Mouse (Mus musculus) left cerebral cortex, postnatal 4 days (tissue): ENCODE results near the gene Ccdc40. TPM values are rescaled to one million over a fixed set of nuclear protein-coding genes. Genes with fewer than 3 reads are reported as not detected.
A peak's percentile ranks its signal among the peaks of the same experiment; 100 is the strongest.
"Not testable (repeated sequence)": the region's sequence is repeated elsewhere in the genome, so short reads cannot be mapped to it uniquely, and the experiment has no call there.

Experiments used
- DNase-seq: peaks from one replicate; pipeline ENCODE4 v3.0.0-alpha.2; 2022
- intact Hi-C: fragments of 180-260 bp; cut with DNase I; formaldehyde crosslinking; loops from one replicate; pipeline ENCODE4 v1.15.1; 2025
- total RNA-seq, 2 experiments: library from RNA; stranded (reverse); gene quantifications; 2 replicates each; pipeline ENCODE4 v1.2.3; 2021

Gene Ccdc40
- total RNA-seq, 2 experiments from 2014 or later = 7.3 to 8.5 TPM

DNA sequence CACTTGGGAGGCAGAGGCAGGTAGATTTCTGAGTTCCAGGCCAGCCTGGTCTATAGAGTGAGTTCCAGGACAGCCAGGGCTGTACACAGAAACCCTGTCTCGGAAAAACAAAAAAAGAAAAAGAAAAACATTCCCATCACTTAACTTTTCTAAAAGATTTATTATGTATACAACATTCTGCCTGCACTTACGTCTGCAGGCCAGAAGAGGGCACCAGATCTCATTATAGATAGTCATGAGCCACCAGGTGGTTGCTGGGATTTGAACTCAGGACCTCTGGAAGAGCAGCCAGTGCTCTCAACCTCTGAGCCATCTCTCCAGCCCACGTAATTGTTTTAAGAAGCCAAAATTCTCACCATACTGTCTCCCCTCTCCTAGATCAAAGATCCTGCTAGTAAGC lies 44.1 kb downstream of the Ccdc40 start:
- intact Hi-C loops, DNase-seq: not testable (repeated sequence)

DNA sequence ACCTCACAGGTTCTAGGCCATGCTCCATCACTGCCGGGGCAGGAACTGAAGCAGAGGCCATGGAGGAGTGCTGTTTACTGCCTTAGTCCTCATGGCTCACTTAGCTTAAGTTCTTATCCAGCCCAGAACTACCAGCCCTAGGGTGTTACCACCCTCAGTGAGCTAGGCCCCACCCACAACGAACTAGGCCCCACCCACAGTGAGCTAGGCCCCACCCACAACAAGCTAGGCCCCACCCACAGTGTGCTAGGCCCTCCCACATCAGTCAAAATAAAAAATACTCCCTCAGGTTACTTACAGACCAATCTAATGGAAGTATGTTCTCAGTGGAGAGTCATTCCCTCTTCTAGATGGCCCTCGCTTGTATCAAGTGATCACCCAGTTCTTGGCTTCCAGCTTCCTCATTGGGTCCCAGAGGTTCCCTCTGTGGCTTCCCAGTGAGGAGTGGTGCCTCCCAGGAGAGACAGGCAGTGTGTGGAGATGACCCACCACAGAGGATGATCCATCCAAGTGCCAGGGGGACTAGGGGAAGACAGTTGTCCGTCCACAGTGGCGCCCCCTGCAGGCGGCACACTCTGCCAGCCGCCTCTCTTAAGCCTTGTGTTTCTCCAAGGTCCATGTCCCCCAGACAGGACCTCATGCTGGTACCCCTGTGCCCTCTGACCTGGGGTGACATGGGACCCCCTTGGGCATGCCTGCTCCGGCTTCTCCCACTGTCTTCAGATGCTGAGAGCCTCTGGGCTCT lies 45.0 kb downstream of the Ccdc40 start:
- intact Hi-C loops = no loop called here
- DNase-seq = no peak

DNA sequence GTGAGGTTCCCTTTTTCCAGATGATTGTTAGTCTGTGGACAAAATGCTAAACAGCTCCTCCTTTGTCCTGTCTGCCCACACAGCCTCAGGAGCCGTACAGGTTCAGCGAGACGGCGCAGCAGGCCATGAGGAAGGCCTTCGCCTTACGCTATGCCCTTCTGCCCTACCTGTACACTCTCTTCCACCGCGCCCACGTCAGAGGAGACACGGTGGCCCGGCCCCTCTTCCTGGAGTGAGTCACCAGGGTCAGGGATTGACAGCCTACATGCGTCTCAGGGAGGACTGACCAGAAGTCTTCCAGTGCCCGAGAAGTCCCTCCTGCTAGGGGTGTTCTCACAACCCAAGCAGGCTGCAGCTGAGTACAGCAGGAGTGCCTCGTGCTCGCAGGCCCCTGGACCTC lies 52.7 kb downstream of the Ccdc40 start:
- intact Hi-C loops = no loop called here
- no peak for DNase-seq

DNA sequence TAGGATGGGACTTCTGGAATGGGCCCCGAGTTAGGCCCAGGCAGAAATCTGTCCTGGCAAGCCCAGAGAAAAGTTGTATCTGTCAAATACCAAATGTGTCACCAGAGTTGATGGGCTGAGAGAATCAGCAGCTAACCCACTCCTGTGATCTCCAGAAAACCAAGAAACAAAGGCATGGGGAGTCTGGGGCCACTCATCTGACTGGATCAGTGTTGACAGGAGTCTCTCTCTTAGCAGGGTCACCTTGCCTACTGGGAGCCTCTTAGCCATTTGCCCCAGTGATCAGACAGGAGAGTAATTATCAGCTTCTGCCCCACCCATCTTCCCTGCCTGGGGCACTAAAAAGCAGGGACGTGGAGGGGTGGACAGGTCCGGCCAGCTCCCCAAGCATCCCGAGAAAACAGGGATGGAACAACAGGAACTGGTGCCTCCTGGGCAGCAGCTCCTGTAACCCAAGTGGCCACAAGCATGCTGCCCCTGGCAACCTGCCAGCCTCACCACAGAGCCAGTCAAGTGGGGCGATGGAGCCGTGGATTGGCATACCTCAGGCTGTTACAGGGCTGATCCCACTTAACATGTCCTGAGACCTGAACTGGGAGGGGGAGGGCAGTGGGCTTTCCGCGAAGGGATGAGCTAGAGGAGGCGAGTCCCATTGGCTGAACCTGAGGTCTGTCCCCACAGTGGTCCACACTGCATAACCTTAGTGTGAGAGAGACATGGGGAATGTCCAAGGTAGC lies 57.6 kb downstream of the Ccdc40 start:
- intact Hi-C loops = no loop called here
- DNase-seq = peak; percentile 50

DNA sequence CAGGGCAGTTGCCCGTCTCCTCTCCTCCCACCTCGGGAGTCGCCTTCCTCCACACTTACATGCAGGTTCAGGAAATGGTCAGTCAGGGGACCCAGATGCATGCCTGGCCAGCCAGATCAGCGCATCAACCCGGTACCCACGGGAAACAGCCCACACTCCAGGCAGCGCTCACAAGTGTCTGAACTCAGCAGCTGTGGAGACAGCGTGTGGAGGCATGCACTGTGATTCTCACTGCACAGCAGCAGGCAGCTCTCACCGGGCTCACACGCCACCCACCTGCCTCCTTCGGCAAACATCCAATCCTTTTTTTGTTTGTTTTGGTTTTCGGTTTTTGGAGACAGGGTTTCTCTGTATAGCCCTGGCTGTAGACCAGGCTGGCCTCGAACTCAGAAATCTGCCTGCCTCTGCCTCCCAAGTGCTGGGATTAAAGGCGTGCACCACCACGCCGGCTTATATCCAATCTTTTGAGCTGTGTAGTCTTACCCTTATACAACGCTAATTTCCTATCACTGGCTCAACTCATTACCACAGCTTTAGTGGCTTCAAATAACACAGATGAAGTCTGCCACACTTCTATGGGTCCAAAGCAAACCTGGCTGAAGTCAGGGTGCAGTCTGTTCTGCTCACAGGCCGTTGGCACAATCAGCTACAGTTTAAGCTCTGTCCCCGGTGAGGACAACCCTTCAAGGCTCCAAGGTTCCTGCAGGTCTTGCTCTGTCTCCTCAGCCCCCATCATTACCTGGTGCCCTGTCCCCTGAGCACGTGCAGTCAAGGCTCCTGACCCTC lies 59.0 kb downstream of the Ccdc40 start:
- DNase-seq = no peak
- intact Hi-C loops = no loop called here

DNA sequence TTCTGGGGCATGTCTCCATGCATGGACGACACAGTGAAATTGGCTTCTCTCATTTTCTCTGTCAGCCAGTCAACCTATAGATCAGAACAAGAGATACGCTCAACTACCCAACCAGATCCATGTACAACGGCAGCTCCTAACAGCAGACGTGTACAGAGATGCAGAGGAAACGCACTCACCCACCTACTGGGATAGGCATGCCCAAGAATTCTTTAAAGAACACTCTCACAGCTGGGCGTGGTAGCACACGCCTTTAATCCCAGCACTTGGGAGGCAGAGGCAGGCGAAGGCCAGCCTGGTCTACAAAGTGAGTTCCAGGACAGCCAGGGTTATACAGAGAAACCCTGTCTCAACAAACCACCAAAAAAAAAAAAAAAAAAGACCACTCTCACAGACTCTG lies 64.5 kb downstream of the Ccdc40 start:
- not testable (repeated sequence) for DNase-seq

DNA sequence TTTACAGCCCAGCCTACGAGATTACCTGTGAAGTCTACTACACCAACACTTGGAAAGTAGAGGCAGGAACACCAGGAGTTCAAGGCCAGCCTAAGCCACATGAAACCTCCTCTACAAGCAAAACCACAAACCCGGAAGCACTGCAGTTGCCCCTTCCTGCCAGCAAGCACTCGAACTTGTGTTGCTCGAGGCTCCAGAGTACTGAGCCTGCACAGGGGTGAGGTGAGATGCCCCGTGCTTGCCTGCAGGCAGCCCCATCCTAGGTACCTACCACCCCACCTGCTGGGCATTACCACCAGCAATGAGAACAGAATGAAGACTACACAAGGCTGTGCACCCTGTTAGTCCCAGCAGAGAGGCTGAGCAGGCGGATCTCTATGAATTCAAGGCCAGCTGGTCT lies 69.6 kb downstream of the Ccdc40 start:
- intact Hi-C loops = no loop called here
- DNase-seq = no peak

More for the DNA sequence above, 64.5 kb downstream of the Ccdc40 start:
- intact Hi-C loops = not testable (repeated sequence)

DNA sequence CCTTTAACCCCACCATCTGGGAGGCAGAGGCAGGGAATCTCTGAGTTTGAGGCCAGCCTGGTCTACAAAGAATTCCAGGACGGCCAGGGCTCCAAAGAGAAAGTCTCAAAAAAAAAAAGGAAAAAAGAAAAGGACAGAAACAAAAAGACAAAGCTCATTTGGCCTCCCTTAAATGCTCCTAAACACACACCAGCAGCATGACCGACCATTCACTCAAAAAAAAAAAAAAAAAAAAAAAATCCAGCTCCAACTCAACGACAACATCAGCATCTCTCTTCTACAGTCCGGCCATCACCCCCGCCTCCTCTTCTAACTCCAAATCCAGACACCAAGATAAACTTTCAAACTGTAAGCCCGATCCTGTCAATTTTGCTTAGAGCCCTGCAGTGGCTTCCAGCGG lies 70.5 kb downstream of the Ccdc40 start:
- intact Hi-C loops = no loop called here

DNA sequence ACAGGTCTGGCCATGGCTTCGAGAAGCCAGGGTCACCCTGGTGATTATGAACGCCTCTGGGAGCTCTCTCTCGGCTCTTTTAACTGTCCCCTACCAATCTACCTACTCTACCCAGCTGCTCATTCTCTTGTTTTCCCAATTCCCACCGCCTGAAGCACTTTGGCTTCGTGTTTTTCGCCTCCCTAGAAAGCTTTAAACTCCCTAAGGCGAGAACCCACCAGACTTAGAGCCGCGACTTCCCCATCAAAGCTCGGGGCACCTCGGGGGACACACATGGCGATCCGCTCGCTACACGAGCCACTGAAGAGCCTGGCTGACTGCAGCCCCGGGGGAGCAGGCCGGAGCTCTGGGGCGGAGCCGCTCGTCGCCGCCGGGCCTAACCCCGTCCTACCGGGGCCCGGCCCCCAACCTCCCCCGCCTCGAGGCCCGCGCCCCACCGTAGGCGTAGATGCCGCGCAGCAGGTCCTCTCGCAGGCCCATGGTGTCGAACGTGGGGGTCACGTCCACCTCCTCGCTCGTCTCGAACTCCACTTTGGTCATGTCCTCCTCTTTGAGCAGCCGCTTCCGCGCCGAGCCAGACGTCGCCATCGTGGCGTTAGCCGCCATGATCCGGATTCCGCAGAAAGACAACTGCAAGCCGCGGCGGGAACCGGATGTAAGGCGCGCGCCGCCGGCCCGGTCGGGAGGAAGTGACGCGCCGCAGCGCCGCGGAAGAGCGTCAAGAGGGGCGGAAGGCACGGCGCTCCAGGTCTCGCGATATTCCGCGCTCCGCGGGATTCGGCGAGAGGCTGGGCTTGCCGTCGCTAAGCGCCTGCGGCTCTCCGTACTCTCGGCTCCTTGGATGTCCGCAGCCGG lies 71.2 kb downstream of the Ccdc40 start, which contains the start of gene Eif4a3:
Eif4a3 (minus strand) TSS at position 699 of the 855 bp plus-strand sequence.
- peak; percentile 97 for DNase-seq
- intact Hi-C loops = loop anchor here (10.0 kb wide), 2 partner anchors 185 to 605 kb away; no protein-coding TSS in a partner anchor

More for the DNA sequence above, 70.5 kb downstream of the Ccdc40 start:
- no peak for DNase-seq

DNA sequence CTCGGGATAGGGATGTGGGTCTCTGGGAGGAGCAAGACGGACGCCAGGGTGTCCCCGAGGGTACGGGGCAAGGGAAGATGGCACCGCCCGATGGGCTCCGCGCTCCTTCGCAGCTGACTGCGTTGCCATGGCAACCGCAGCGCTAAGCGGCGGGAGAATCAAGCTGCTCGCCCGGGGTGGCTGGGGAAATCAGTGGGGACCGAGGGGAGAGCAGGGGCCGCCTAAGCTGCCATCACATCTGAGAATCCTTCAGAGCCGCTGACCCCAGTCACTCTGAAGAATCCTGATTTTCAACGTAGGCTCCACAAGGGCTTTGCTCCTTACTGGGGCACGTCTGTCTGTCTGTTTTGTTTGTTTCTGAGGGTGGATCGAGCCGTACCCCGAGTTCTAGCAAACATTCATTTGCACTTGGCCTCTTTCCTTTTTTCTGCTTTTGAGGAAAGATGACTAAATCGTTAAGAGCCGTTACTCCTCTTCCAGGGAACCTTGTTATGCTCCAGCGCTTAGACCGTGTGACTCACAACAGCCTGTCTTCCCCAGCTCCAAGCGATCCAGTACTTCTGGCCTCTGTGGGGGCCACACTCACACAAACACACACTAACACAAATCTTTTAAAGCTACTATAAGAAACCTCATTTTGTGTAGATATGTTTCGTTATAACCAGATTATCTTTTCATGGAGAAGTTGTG lies 72.0 kb downstream of the Ccdc40 start:
- intact Hi-C loops = loop anchor here (10.0 kb wide), 2 partner anchors 184 to 604 kb away; no protein-coding TSS in a partner anchor
- DNase-seq = no peak

DNA sequence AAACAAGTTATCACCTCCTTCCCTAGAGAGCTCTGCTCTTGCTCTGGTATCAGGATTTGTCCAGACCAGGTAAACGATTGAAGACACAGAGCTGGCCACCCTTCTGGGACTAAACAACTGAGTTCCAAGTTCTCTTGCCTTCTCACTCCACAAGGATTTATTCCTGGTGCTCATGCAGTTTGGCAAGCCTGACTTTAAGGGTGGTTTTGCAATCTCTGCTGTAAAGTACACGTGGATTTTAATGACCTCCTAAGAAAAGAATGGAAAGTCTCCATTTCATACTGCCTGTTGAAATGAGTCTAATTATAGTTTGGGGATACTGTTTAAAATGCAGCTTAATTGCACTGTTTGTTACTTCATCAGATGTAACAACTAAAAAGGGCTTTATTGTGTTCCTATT lies 72.6 kb downstream of the Ccdc40 start:
- no peak for DNase-seq
- intact Hi-C loops = loop anchor here (10.0 kb wide), 2 partner anchors 184 to 604 kb away; no protein-coding TSS in a partner anchor

DNA sequence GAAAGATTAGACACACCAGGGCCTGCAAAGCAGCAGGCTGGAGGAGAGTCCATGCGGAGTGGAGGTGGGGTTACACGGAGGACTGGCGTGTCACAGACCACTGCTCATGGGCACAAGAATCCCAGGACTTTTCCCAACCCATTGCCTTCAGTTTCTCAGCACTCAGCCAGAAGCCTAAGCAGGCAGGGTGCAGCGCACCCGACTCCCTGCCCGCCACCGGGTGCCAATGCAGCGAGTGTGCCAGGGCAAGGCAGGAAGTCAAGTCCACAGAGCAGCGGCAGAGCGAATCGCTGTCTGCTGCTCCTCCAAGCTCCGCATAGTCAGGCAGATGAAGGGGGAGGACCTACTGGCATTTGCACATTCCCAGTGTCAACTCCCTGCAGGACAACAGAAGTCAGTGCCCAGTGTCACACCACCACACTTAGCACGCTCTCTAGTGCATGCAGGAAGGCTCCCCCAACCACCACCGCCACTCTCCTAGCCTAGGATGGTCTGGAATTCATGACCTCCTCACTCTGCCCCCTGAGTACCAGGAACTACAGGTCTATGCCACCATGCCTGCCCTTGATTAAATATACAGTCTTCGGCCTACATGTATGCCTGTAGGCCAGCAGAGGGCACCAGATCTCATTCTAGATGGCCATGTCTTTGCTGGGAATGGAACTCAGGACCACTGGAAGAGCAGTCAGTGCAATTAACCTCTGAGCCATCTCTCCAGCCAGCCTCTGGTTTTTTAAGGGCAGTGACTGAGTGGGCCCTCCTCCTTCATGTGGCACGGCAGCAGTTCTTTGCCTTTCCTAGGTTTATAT lies 76.7 kb downstream of the Ccdc40 start:
- intact Hi-C loops = loop anchor here (10.0 kb wide), 2 partner anchors 180 to 600 kb away; no protein-coding TSS in a partner anchor
- DNase-seq = peak; percentile 53

DNA sequence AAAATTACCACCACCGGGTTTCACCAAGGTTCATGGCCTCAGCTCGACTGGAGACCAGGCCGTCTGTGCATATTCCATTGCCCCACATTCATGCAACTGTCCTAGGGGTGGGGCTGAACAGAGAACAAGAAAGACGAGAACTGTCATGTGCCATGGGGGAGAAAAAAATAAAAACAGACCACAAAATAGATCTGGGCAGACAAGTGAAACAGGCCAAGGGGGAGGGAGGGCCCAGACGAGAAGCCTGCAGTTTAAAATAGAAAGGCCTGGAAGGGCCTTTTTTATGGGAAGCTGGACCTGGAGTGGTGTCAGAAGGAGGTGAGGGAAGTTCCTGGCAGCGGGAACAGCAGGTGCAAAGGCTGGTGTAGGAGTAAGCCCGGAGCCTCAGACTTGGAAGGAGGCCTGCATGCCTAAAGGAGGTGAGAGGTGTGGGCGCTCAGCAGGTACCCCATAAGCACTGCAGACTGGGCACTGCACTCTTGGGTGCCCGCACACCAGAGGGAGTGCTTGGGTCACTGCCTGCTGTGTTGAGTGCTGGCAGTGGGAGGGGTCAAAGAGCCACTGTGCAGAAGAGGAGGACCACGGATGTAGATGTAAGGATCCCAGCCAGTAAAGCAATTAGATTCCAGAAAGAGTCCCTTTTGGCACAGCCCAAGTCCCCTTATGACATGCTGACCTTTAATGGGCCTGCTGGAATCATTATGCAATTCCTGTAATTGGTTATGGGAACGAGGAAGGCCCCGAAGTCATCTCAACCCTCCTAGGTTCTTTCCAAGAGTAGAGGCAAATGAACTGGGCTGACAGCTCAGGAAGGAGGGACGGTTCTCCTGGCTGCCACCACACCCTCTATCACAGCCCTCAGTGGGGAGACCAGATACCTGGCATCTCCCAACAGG lies 78.6 kb downstream of the Ccdc40 start:
- no peak for DNase-seq
- intact Hi-C loops = loop anchor here (10.0 kb wide), 2 partner anchors 178 to 598 kb away; no protein-coding TSS in a partner anchor

DNA sequence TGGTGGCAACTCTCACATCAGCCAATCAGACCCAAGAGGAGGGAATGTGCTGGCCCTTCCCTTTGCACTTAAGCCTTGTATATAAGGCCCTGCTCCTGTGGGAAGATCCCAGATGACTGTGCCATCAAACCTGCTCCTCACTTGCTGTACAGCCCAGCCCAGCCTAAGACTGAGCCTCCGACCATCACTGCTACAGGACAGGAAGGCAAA lies 79.2 kb downstream of the Ccdc40 start, which contains the start of gene Card14:
Card14 (plus strand) TSS at position 111 of the 210 bp plus-strand sequence.
- intact Hi-C loops = loop anchor here (10.0 kb wide), 2 partner anchors 177 to 597 kb away; no protein-coding TSS in a partner anchor

DNA sequence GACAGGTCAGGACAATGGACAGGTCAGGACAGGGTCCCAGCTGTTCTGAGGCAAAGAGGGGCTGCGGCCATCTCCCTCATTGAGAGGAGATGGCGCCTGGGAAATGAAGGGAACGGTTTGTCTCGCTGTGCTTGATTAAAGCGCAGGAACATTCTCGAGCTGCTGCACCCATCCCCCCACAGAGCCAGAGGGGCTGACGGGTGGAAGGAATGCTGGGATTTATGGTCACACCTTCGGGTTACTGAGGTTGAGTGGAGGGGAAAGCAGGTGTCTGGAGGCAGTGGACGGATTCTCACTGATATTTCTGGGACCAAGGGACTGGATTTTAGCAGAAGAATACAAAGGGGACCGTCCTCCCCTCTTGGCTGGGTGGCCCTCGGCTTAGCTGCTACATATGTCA lies 79.5 kb downstream of the Ccdc40 start:
- DNase-seq = no peak
- intact Hi-C loops = loop anchor here (10.0 kb wide), 2 partner anchors 177 to 597 kb away; no protein-coding TSS in a partner anchor

More for the DNA sequence above, 79.2 kb downstream of the Ccdc40 start, which contains the start of gene Card14:
- DNase-seq = no peak

DNA sequence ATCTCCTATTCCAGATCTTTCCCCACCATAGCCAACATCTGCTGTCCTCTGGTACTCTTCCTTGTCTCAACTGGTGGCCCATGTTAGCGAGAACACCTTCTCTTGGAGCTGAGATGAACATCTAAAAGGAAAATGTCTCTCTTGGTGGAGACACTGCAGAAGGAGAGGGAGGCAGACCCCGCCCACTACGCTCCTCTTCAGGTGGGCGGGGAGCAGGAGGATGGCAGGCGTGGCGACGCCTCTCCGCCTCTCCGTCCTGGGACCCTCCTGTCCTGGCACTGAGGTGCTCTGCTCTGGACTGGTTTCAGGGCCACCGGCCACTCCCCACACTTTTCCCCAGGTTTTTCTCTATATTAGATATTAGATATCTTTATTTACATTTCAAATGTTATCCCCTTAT lies 82.2 kb downstream of the Ccdc40 start:
- DNase-seq = no peak
- intact Hi-C loops = no loop called here

DNA sequence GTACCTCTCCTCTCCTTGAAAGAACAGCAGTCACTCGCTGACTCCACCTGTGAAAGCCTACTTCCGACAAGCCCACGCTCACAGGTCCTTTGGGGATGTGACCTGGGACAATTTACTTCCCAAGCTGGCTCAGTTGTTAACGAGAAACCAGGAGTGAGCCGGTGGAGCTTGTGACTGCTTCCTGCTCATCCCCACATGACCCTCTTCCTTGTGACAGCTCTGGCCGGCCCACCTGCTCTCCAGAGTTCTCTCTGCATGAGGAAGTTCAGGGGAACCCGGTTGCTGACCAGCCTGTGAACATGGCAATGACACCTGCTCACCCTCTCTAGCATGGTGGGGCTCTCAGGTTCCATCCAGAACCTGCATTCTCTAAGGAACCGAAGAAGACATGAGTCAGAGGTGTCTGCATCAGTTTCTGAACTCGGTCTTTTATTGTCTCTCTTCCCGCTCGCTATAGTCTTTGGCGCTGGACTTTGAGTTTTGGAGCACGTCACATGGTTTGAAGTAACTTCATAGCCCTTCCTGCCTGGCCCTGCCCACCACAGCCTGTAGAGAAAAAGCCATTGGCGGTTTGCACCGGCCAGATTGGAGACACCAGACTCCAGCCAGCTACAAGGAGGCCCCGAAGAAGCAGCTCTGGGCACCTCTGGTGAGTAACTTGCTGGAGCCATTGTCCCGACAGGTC lies 86.0 kb downstream of the Ccdc40 start:
- intact Hi-C loops = no loop called here
- DNase-seq = no peak
